Mouse (Mus musculus): ENCODE results near the gene Ireb2. TPM values are rescaled to one million over a fixed set of nuclear protein-coding genes. Genes with fewer than 3 reads are reported as not detected.

Gene Ireb2
- polyA plus RNA-seq, 1 experiment from 2014 or later = 33.4 TPM

- Histone ChIP-seq H3K4me3 (ENCODE audit: low read depth, low read length) (no peak overlapping the region), H3K36me3 (ENCODE audit: control insufficient read depth, insufficient read depth, low read length) (no peaks in the 10 kb centered on the region), H3K4me2 (peak overlapping the region; percentile 88; the same call in 1 of the 2 replicates), H3K9me3 (replicated peaks; ENCODE audit: control insufficient read depth, low read length) (no peaks in the 10 kb centered on the region), H3K9ac (ENCODE audit: low read depth, low read length) (no peak overlapping the region), H3K4me1 (ENCODE audit: control insufficient read depth, insufficient read depth, low read length) (no peaks in the 10 kb centered on the region), H3K27ac (ENCODE audit: low read depth, low read length) (no peak overlapping the region), H3K27me3 (ENCODE audit: control insufficient read depth, insufficient read depth, low read length) (no peaks in the 10 kb centered on the region)
- WGBS (ENCODE audit: insufficient replicate concordance) = 76% methylated on average over 2 of the region's 2 CpGs
- ATAC-seq (replicated peaks; ENCODE audit: insufficient number of reproducible peaks, low FRiP score, low TSS enrichment) = no peak
Observed at GRCm38 (mm10) chr9:54918191-54918590, 54.6 kb downstream of the Ireb2 start.

- Histone ChIP-seq H3K9me3 (replicated peaks; ENCODE audit: control insufficient read depth, low read length) (no peaks in the 10 kb centered on the region), H3K4me3 (ENCODE audit: low read depth, low read length) (no peak overlapping the region), H3K4me2 (no peak overlapping the region), H3K4me1 (ENCODE audit: control insufficient read depth, insufficient read depth, low read length) (no peaks in the 10 kb centered on the region), H3K27ac (ENCODE audit: low read depth, low read length) (no peak overlapping the region), H3K27me3 (ENCODE audit: control insufficient read depth, insufficient read depth, low read length) (no peaks in the 10 kb centered on the region), H3K36me3 (ENCODE audit: control insufficient read depth, insufficient read depth, low read length) (no peaks in the 10 kb centered on the region), H3K9ac (ENCODE audit: low read depth, low read length) (no peak overlapping the region)
- no peak for ATAC-seq (replicated peaks; ENCODE audit: insufficient number of reproducible peaks, low FRiP score, low TSS enrichment)
- WGBS (ENCODE audit: insufficient replicate concordance) = 87% methylated on average over 5 of the region's 5 CpGs
Observed at GRCm38 (mm10) chr9:54918781-54919180, 55.2 kb downstream of the Ireb2 start.

- 59% methylated on average over 4 of the region's 4 CpGs for WGBS (ENCODE audit: insufficient replicate concordance)
- Histone ChIP-seq H3K9me3 (replicated peaks; ENCODE audit: control insufficient read depth, low read length) (no peaks in the 10 kb centered on the region), H3K27ac (ENCODE audit: low read depth, low read length) (no peak overlapping the region), H3K4me1 (ENCODE audit: control insufficient read depth, insufficient read depth, low read length) (no peaks in the 10 kb centered on the region), H3K4me2 (no peak overlapping the region), H3K27me3 (ENCODE audit: control insufficient read depth, insufficient read depth, low read length) (no peaks in the 10 kb centered on the region), H3K9ac (ENCODE audit: low read depth, low read length) (no peak overlapping the region), H3K36me3 (ENCODE audit: control insufficient read depth, insufficient read depth, low read length) (no peaks in the 10 kb centered on the region), H3K4me3 (ENCODE audit: low read depth, low read length) (no peak overlapping the region)
- no peak for ATAC-seq (replicated peaks; ENCODE audit: insufficient number of reproducible peaks, low FRiP score, low TSS enrichment)
Observed at GRCm38 (mm10) chr9:54919946-54920345, 56.4 kb downstream of the Ireb2 start.

GRCm38 (mm10) chr9:54930741-54931140, 67.2 kb downstream of the Ireb2 start:
- no peak for ATAC-seq (replicated peaks; ENCODE audit: insufficient number of reproducible peaks, low FRiP score, low TSS enrichment)
- Histone ChIP-seq H3K4me2 (no peak overlapping the region), H3K36me3 (ENCODE audit: control insufficient read depth, insufficient read depth, low read length) (no peaks in the 10 kb centered on the region), H3K4me1 (ENCODE audit: control insufficient read depth, insufficient read depth, low read length) (no peaks in the 10 kb centered on the region), H3K9me3 (replicated peaks; ENCODE audit: control insufficient read depth, low read length) (no peaks in the 10 kb centered on the region), H3K9ac (ENCODE audit: low read depth, low read length) (no peak overlapping the region), H3K27ac (ENCODE audit: low read depth, low read length) (no peak overlapping the region), H3K27me3 (ENCODE audit: control insufficient read depth, insufficient read depth, low read length) (no peaks in the 10 kb centered on the region), H3K4me3 (ENCODE audit: low read depth, low read length) (no peak overlapping the region)
- 88% methylated on average over 1 of the region's 1 CpGs for WGBS (ENCODE audit: insufficient replicate concordance)

- H3K4me2 ChIP-seq = no peak overlapping the region
- H3K4me3 ChIP-seq (ENCODE audit: low read depth, low read length) = no peak overlapping the region
- no peak overlapping the region for H3K27ac ChIP-seq (ENCODE audit: low read depth, low read length)
- no peak for ATAC-seq (replicated peaks; ENCODE audit: insufficient number of reproducible peaks, low FRiP score, low TSS enrichment)
- no peaks in the 10 kb centered on the region for H3K9me3 ChIP-seq (replicated peaks; ENCODE audit: control insufficient read depth, low read length)
- 11% methylated on average over 1 of the region's 1 CpGs for WGBS (ENCODE audit: insufficient replicate concordance)
- no peak overlapping the region for H3K9ac ChIP-seq (ENCODE audit: low read depth, low read length)
- H3K27me3 ChIP-seq (ENCODE audit: control insufficient read depth, insufficient read depth, low read length) = no peaks in the 10 kb centered on the region
- no peaks in the 10 kb centered on the region for H3K36me3 ChIP-seq (ENCODE audit: control insufficient read depth, insufficient read depth, low read length)
- no peaks in the 10 kb centered on the region for H3K4me1 ChIP-seq (ENCODE audit: control insufficient read depth, insufficient read depth, low read length)
Observed at GRCm38 (mm10) chr9:54931765-54932164, 68.2 kb downstream of the Ireb2 start.

GRCm38 (mm10) chr9:54932379-54932778, 68.8 kb downstream of the Ireb2 start:
- Histone ChIP-seq H3K36me3 (ENCODE audit: control insufficient read depth, insufficient read depth, low read length) (no peaks in the 10 kb centered on the region), H3K4me2 (no peak overlapping the region), H3K9me3 (replicated peaks; ENCODE audit: control insufficient read depth, low read length) (no peaks in the 10 kb centered on the region), H3K4me1 (ENCODE audit: control insufficient read depth, insufficient read depth, low read length) (no peaks in the 10 kb centered on the region), H3K27me3 (ENCODE audit: control insufficient read depth, insufficient read depth, low read length) (no peaks in the 10 kb centered on the region), H3K9ac (ENCODE audit: low read depth, low read length) (no peak overlapping the region), H3K4me3 (ENCODE audit: low read depth, low read length) (no peak overlapping the region), H3K27ac (ENCODE audit: low read depth, low read length) (no peak overlapping the region)
- no peak for ATAC-seq (replicated peaks; ENCODE audit: insufficient number of reproducible peaks, low FRiP score, low TSS enrichment)
- 61% methylated on average over 2 of the region's 2 CpGs for WGBS (ENCODE audit: insufficient replicate concordance)

GRCm38 (mm10) chr9:54942071-54942470, 78.5 kb downstream of the Ireb2 start:
- Histone ChIP-seq H3K9ac (ENCODE audit: low read depth, low read length) (no peak overlapping the region), H3K36me3 (ENCODE audit: control insufficient read depth, insufficient read depth, low read length) (no peaks in the 10 kb centered on the region), H3K27ac (ENCODE audit: low read depth, low read length) (no peak overlapping the region), H3K9me3 (replicated peaks; ENCODE audit: control insufficient read depth, low read length) (no peaks in the 10 kb centered on the region), H3K27me3 (ENCODE audit: control insufficient read depth, insufficient read depth, low read length) (no peaks in the 10 kb centered on the region), H3K4me3 (ENCODE audit: low read depth, low read length) (no peak overlapping the region), H3K4me1 (ENCODE audit: control insufficient read depth, insufficient read depth, low read length) (no peaks in the 10 kb centered on the region), H3K4me2 (no peak overlapping the region)
- ATAC-seq (replicated peaks; ENCODE audit: insufficient number of reproducible peaks, low FRiP score, low TSS enrichment) = no peak
- WGBS (ENCODE audit: insufficient replicate concordance) = 87% methylated on average over 4 of the region's 4 CpGs

GRCm38 (mm10) chr9:54944467-54944866, 80.9 kb downstream of the Ireb2 start:
- H3K4me2 ChIP-seq = no peak overlapping the region
- H3K36me3 ChIP-seq (ENCODE audit: control insufficient read depth, insufficient read depth, low read length) = no peaks in the 10 kb centered on the region
- no peak overlapping the region for H3K27ac ChIP-seq (ENCODE audit: low read depth, low read length)
- H3K9ac ChIP-seq (ENCODE audit: low read depth, low read length) = no peak overlapping the region
- no peaks in the 10 kb centered on the region for H3K4me1 ChIP-seq (ENCODE audit: control insufficient read depth, insufficient read depth, low read length)
- no peak overlapping the region for H3K4me3 ChIP-seq (ENCODE audit: low read depth, low read length)
- no peaks in the 10 kb centered on the region for H3K9me3 ChIP-seq (replicated peaks; ENCODE audit: control insufficient read depth, low read length)
- H3K27me3 ChIP-seq (ENCODE audit: control insufficient read depth, insufficient read depth, low read length) = no peaks in the 10 kb centered on the region
- 59% methylated on average over 2 of the region's 2 CpGs for WGBS (ENCODE audit: insufficient replicate concordance)
- ATAC-seq (replicated peaks; ENCODE audit: insufficient number of reproducible peaks, low FRiP score, low TSS enrichment) = no peak

- no peaks in the 10 kb centered on the region for H3K9me3 ChIP-seq (replicated peaks; ENCODE audit: control insufficient read depth, low read length)
- no peak overlapping the region for H3K4me3 ChIP-seq (ENCODE audit: low read depth, low read length)
- H3K27me3 ChIP-seq (ENCODE audit: control insufficient read depth, insufficient read depth, low read length) = no peaks in the 10 kb centered on the region
- WGBS (ENCODE audit: insufficient replicate concordance) = 68% methylated on average over 16 of the region's 16 CpGs
- no peak overlapping the region for H3K9ac ChIP-seq (ENCODE audit: low read depth, low read length)
- no peaks in the 10 kb centered on the region for H3K36me3 ChIP-seq (ENCODE audit: control insufficient read depth, insufficient read depth, low read length)
- ATAC-seq (replicated peaks; ENCODE audit: insufficient number of reproducible peaks, low FRiP score, low TSS enrichment) = no peak
- H3K4me2 ChIP-seq = no peak overlapping the region
- H3K27ac ChIP-seq (ENCODE audit: low read depth, low read length) = no peak overlapping the region
- H3K4me1 ChIP-seq (ENCODE audit: control insufficient read depth, insufficient read depth, low read length) = no peaks in the 10 kb centered on the region
Observed at GRCm38 (mm10) chr9:54946256-54946655, 82.7 kb downstream of the Ireb2 start.
